In genomic region chr15:8098774-8099749, GRCm38 (mm10) we compare ENCODE assay signal across 8 mouse cellular contexts. TPM values are rescaled to one million over a fixed set of nuclear protein-coding genes. Genes with fewer than 3 reads are reported as not detected.
DNase-seq lines count a peak whose midpoint lies in the region; ATAC-seq and TF ChIP-seq lines count a peak whose summit lies in the region.

TSS of gene Wdr70 (minus strand) at chr15:8099209.

- no peaks in the 10 kb centered on the region for H3K27me3 ChIP-seq in Patski
- no peaks in the 10 kb centered on the region for H3K27me3 ChIP-seq in hindbrain, embryonic 13.5 days

- peak within 1 kb of the TSS; percentile 80 for H3K27ac ChIP-seq in hindbrain, embryonic 13.5 days

- WGBS in hindbrain, embryonic 13.5 days: 3% methylated on average over 56 of the region's 56 CpGs

- peak within 1 kb of the TSS; percentile 63 for H3K4me2 ChIP-seq in hindbrain, embryonic 13.5 days

- CTCF ChIA-PET in Patski (lab: Charles Lee): interaction anchor here (1.0 to 1.4 kb wide), 2 partner anchors 18 to 639 kb away, joined by 3 to 7 read pairs; no protein-coding TSS in a partner anchor

- H3K9me3 ChIP-seq in hindbrain, embryonic 13.5 days: no peaks in the 10 kb centered on the region

- DNase-seq in Patski (ENCODE audit: low read depth, low spot score): peak; percentile 65
- peak; percentile 99 for DNase-seq in cerebellum, postnatal 14 days
- DNase-seq in frontal cortex, postnatal 14 days (ENCODE audit: low spot score in 2 of 2): peak; percentile 90 to 96
- peak; percentile 100 for DNase-seq in layer of hippocampus, postnatal 25 days (ENCODE audit: extremely low spot score in 1 of 2, low spot score in 1 of 2)
- DNase-seq in lung, postnatal 25 days (ENCODE audit: low spot score): peak; percentile 95
- DNase-seq in retina, embryonic 14.5 days (ENCODE audit: low spot score): peak; percentile 98
- DNase-seq in thymus, postnatal 4 days: peak; percentile 99

- H3K36me3 ChIP-seq in hindbrain, embryonic 13.5 days: peaks cover 20% of the 10 kb centered on the region

- in situ Hi-C loops in Patski (cut with MboI; ENCODE audit: low pct_unique_long_range_greater_than_20kb): no loop called here

- POLR2A ChIA-PET in Patski (lab: Charles Lee): no interaction called here

- TF ChIP-seq CTCF in Patski (IDR thresholded peaks at IDR 0.05): peak; percentile 100

- H3K4me1 ChIP-seq in hindbrain, embryonic 13.5 days (replicated peaks): peaks cover 5% of the 10 kb centered on the region

- peak; percentile 80 for ATAC-seq in Patski
- ATAC-seq in hindbrain, embryonic 13.5 days (ENCODE audit: low FRiP score): peak; percentile 98

- peak within 1 kb of the TSS; percentile 87 for H3K4me3 ChIP-seq in hindbrain, embryonic 13.5 days

- peak within 1 kb of the TSS; percentile 88 for H3K9ac ChIP-seq in hindbrain, embryonic 13.5 days

RNA-seq across cellular contexts. Expression of gene Wdr70, which starts in this region (rescaled TPM):
- polyA plus RNA-seq in Patski (2021): 46.0 TPM
- 68.4 and 72.2 TPM in 2 replicates for polyA plus RNA-seq in hindbrain, embryonic 13.5 days (2015; fragmentation: Nextera tagmentation; extraction: Ambion mirVana)
- total RNA-seq in layer of hippocampus, postnatal 25 days (2021): 10 to 100 TPM; 29.9 to 30.2 TPM

Comparison
In these comparisons a context has a peak if more than half of its experiments do, and no peak if none do; other contexts are left out.
1. Peak in every context shown above with its lines: DNase-seq, ATAC-seq, H3K4me3 ChIP-seq and H3K27ac ChIP-seq.